Mouse (Mus musculus): ENCODE data around the gene Nynrin.

- no peak for TF ChIP-seq CTCF (IDR thresholded peaks at IDR 0.05; ENCODE audit: borderline replicate concordance, insufficient read depth, low read length)
- peak; percentile 62 for TF ChIP-seq POLR2A (IDR thresholded peaks at IDR 0.05; ENCODE audit: low read depth, low read length)
Measured at GRCm38 (mm10) chr14:55824481-55825215, 29.2 kb upstream of the Nynrin start.

All from embryonic fibroblast, embryonic 13.5 days (primary cell).